Mouse (Mus musculus) G1E (cell line): ENCODE data around the gene Fpgs. TPM values are rescaled to one million over a fixed set of nuclear protein-coding genes. Genes with fewer than 3 reads are reported as not detected.

Experiments used
- ATAC-seq: 2 replicates; pipeline ENCODE4 v1.8.0; 2016; ENCODE audit warnings: mild to moderate bottlenecking; ENCODE audit not compliant: insufficient number of reproducible peaks, poor library complexity, low FRiP score, severe bottlenecking; ENCODE audit errors: extremely low read depth
- DNase-seq: peaks from one replicate; pipeline ENCODE4 v3.0.0; 2012; ENCODE audit warnings: low spot score
- H3K27me3 ChIP-seq: 2 replicates; pipeline ENCODE4 v1.6.1; 2012; ENCODE audit warnings: mild to moderate bottlenecking, low read length, inconsistent platforms; ENCODE audit not compliant: insufficient read depth
- H3K36me3 ChIP-seq: replicated peaks from 2 replicates; pipeline ENCODE3; 2012; ENCODE audit warnings: mild to moderate bottlenecking, inconsistent platforms
- H3K4me1 ChIP-seq: 2 replicates; pipeline ENCODE4 v1.6.1; 2012; ENCODE audit warnings: low read depth, low read length, inconsistent platforms, mixed read lengths; ENCODE audit not compliant: insufficient read depth
- H3K4me3 ChIP-seq: 2 replicates; pipeline ENCODE4 v1.5.1; 2012; ENCODE audit warnings: low read depth, mild to moderate bottlenecking, inconsistent platforms, low read length, moderate library complexity, mixed read lengths
- H3K9me3 ChIP-seq: replicated peaks from 2 replicates; pipeline ENCODE4 v1.6.1; 2012; ENCODE audit warnings: inconsistent platforms
- CTCF ChIP-seq: IDR thresholded peaks from 2 replicates; pipeline ENCODE4 v1.5.1; 2012; ENCODE audit warnings: low read depth, low read length, inconsistent platforms, mixed read lengths
- GATA1 ChIP-seq: IDR thresholded peaks from 2 replicates; pipeline ENCODE4 v1.6.1; 2012; ENCODE audit warnings: borderline replicate concordance, low read length, inconsistent platforms, mixed read lengths
- GATA2 ChIP-seq: IDR thresholded peaks from 2 replicates; pipeline ENCODE4 v1.6.1; 2012; ENCODE audit warnings: low read depth, low read length, inconsistent platforms, borderline replicate concordance
- POLR2AphosphoS5 ChIP-seq: IDR thresholded peaks from 2 replicates; pipeline ENCODE4 v1.6.1; 2012; ENCODE audit warnings: low read depth, low read length, inconsistent platforms; ENCODE audit not compliant: insufficient replicate concordance
- TAL1 ChIP-seq: conservative IDR thresholded peaks from 2 replicates; pipeline ENCODE4 v1.6.1; 2012; ENCODE audit warnings: low read depth, low read length, inconsistent platforms, mixed read lengths
- polyA plus RNA-seq: library from polyadenylated mRNA; stranded (reverse); fragments of >175 nt; gene quantifications from 2 replicates; pipeline ENCODE4 v1.2.3, GENCODE M21; 2012
- total RNA-seq, 2 experiments: library from RNA; stranded (forward) in 1 of 2; stranded (reverse) in 1 of 2; fragments of 200-1000 nt in 1 of 2; fragments of >200 nt in 1 of 2; fragmentation: Nextera tagmentation in 1 of 2; gene quantifications; 2 replicates each; pipeline ENCODE4 v1.2.3; 2014 to 2017

The Fpgs gene
- total and polyA plus RNA-seq, 3 experiments: 12.8 to 81.4 (median 14.7) TPM

DNA sequence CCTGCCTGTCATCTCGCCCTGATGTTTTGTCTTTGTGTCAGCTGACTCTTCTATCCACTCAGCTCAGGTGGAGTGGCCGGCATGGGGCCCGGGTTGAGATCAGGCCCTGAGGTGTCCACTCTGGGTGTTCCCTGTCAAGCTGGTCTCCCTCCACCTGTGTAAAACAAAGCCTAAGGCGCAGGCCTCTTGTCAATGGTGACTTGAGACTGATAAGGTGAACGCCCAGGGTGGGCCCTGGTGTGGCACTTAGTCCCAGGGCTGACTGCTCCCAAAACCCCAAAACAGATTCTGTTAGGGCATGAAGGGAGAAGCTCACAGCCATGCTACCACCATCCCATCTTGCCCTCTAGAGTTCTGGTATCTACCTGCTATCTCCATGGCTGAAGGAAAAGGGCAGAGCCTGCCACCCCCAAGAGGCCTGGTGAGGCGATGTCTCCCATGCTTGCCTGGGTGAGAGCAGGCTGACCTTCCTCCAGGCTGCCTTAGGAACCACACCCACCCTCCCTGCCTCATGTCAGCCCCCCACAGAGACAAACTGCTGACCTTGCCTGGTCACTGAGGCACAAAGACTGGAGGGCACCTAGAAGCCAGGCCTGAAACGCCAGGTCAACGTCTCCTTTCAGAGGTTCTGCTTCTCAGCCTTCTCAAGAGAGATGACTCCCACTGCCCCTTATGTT, 59.0 kb downstream of the Fpgs start:
- no peak for DNase-seq
- ATAC-seq: no peak
- peaks cover 46% of the 10 kb centered on the region for H3K4me1 ChIP-seq
- TF ChIP-seq GATA1 (no peak), GATA2 (no peak), CTCF (no peak), TAL1 (no peak), POLR2AphosphoS5 (no peak)
- H3K36me3 ChIP-seq: peaks cover 4% of the 10 kb centered on the region
- peak overlapping the region; percentile 14; the same call in 1 of the 2 replicates for H3K4me3 ChIP-seq
- H3K9me3 ChIP-seq: no peaks in the 10 kb centered on the region
- no peaks in the 10 kb centered on the region; the same call in 1 of the 2 replicates for H3K27me3 ChIP-seq

DNA sequence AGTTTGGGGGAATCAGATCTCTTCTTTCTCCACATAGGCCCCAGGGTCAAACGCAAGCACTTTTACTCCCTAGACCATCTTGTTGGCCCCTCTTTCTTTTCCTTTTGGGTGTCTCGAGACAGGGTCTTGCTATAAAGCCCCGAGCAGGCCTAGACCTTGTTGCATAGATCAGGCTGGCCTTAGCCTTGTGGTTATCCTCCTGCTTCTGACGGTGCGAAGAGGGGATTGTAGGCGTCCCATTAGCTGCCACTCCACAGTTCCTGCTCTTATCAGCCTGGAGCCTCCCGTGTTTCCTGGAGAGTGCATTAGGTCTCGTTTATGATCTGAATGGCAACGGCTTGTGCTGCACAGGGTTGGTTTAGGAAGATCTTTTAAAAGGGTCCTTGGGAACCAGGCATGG, 59.9 kb downstream of the Fpgs start:
- H3K4me1 ChIP-seq: peaks cover 51% of the 10 kb centered on the region
- ATAC-seq (no peak), DNase-seq (no peak)
- no peaks in the 10 kb centered on the region; the same call in 1 of the 2 replicates for H3K27me3 ChIP-seq
- peaks cover 2% of the 10 kb centered on the region for H3K36me3 ChIP-seq
- H3K4me3 ChIP-seq: no peak overlapping the region
- TF ChIP-seq GATA2 (no peak), CTCF (no peak), GATA1 (no peak), TAL1 (no peak), POLR2AphosphoS5 (no peak)
- no peaks in the 10 kb centered on the region for H3K9me3 ChIP-seq

DNA sequence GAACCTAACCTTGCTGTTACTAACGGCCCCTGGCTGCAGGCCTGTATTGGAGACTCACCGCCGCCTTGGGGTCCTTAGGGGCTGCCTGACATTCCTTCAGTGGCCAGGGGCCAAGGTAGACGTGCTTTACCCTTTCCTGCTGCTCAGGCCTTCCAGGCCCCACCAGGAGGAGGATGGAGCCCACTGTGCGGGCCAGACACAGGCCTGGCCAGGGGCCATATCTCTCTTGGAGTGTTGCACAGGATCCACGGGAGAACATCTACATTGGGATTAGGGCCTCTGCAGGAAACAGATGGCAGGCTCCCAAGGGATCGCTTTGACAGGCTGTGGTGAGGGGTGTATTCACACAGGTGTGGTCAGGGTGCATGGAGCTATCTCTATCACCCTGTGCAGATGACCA, 61.1 kb downstream of the Fpgs start:
- no peaks in the 10 kb centered on the region; the same call in 1 of the 2 replicates for H3K27me3 ChIP-seq
- no peak for TF ChIP-seq TAL1
- no peak for TF ChIP-seq CTCF
- TF ChIP-seq GATA2: no peak
- no peak for TF ChIP-seq POLR2AphosphoS5
- no peak for TF ChIP-seq GATA1
- H3K9me3 ChIP-seq: no peaks in the 10 kb centered on the region
- no peaks in the 10 kb centered on the region for H3K36me3 ChIP-seq
- no peak overlapping the region for H3K4me3 ChIP-seq
- no peak for ATAC-seq
- peaks cover 58% of the 10 kb centered on the region for H3K4me1 ChIP-seq
- DNase-seq: no peak

DNA sequence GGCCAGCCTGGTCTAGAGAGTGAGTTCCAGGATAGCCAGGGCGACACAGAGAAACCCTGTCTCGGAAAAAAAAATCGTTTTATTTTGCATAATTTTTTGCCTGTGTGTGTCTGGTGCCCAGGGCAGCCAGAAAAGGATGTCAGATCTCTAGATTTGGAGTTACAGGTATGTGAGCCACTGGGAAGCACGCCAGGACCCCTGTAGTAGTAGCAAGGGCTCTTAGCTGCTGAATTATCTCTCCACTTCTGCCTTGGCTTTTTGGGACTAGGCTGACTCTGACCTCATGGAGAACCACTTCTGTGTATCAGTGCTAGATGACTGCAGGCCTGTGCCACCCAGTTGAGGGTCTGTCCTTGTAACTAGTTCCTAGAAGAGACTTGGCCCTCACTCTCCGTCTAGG, 62.1 kb downstream of the Fpgs start:
- no peaks in the 10 kb centered on the region for H3K9me3 ChIP-seq
- H3K4me3 ChIP-seq: no peak overlapping the region
- DNase-seq: no peak
- H3K36me3 ChIP-seq: no peaks in the 10 kb centered on the region
- peaks cover 60% of the 10 kb centered on the region for H3K4me1 ChIP-seq
- no peak for ATAC-seq
- no peaks in the 10 kb centered on the region; the same call in 1 of the 2 replicates for H3K27me3 ChIP-seq
- TF ChIP-seq TAL1 (no peak), GATA2 (no peak), CTCF (no peak), POLR2AphosphoS5 (no peak), GATA1 (no peak)

DNA sequence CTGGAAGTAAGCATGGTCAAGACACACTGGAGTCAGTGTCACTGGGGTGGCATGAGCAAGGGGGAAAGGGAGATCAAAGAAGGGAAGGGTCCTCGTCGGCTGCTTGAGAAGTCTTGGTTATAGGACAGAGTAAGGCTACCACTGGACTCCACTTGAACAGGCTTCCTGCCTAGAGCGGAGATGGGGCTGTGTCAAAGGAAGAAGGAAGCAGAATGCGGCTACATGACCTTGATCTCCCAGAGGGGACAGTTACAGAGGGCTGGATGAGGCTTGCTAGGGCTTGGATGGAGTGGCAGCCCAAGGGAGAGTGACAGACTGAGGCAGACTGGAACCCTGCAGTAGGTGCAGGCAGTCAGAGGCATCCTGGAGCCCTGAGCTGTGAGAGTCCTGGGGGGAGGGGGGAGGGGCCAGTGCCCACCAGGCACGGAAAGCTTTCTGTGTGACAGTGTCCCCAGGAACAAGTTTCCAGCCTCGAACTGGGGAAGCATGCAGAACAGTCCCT, 63.3 kb downstream of the Fpgs start:
- ATAC-seq (no peak), DNase-seq (no peak)
- Histone ChIP-seq H3K4me3 (no peak overlapping the region), H3K36me3 (no peaks in the 10 kb centered on the region), H3K4me1 (peaks cover 53% of the 10 kb centered on the region), H3K27me3 (peaks cover 3% of the 10 kb centered on the region; the same call in 1 of the 2 replicates), H3K9me3 (no peaks in the 10 kb centered on the region)
- TF ChIP-seq GATA2: no peak
- TF ChIP-seq TAL1: no peak
- TF ChIP-seq POLR2AphosphoS5: no peak

DNA sequence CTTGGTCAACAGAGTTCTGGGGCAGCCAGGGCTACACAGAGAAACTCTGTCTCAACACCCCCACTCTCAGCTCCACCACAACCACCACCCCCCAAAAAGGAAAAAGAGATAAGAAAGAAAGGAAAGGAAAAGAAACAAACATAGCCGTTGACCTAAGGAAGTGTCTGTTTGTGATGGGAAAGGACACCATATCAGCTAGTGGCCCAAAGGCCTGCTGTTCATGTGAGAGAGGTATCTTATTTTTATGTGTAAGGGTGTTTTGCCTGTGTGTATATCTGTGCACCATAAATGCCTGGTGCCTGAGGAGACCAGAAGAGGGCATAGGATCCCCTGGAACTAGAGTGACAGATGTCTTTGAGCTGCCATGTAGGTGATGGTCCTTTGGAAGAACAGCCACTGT, 64.3 kb downstream of the Fpgs start:
- ATAC-seq: no peak
- H3K4me1 ChIP-seq: peaks cover 43% of the 10 kb centered on the region
- no peak overlapping the region for H3K4me3 ChIP-seq
- H3K27me3 ChIP-seq: peaks cover 3% of the 10 kb centered on the region; the same call in 1 of the 2 replicates
- DNase-seq: no peak
- H3K36me3 ChIP-seq: no peaks in the 10 kb centered on the region
- no peaks in the 10 kb centered on the region for H3K9me3 ChIP-seq
- TF ChIP-seq CTCF (no peak), GATA1 (no peak), TAL1 (no peak), GATA2 (no peak), POLR2AphosphoS5 (no peak)
